Mouse (Mus musculus) cerebellum, adult 2 months (tissue): ENCODE measurements around the gene Tmem119. TPM values are rescaled to one million over a fixed set of nuclear protein-coding genes. Genes with fewer than 3 reads are reported as not detected.

Experiments used
- DNase-seq, 2 experiments: peaks; one replicate each; pipeline ENCODE4 v3.0.0; 2021
- H3K27ac ChIP-seq: fragments of 200-500 bp; 2 replicates; pipeline ENCODE4 v1.5.1; 2012; ENCODE audit warnings: low read length, control low read depth, inconsistent platforms; ENCODE audit not compliant: insufficient read depth
- H3K27me3 ChIP-seq: fragments of 200-500 bp; 2 replicates; pipeline ENCODE4 v1.6.1; 2012; ENCODE audit warnings: inconsistent platforms, mild to moderate bottlenecking, low read length, moderate library complexity; ENCODE audit not compliant: control insufficient read depth, insufficient read depth
- H3K4me1 ChIP-seq: fragments of 200-500 bp; 2 replicates; pipeline ENCODE4 v1.6.1; 2011; ENCODE audit warnings: low read length; ENCODE audit not compliant: control insufficient read depth, insufficient read depth
- H3K4me3 ChIP-seq: fragments of 200-500 bp; replicated peaks from 2 replicates; pipeline ENCODE3; 2011; ENCODE audit warnings: mild to moderate bottlenecking, low read depth, low read length, control low read depth; ENCODE audit not compliant: insufficient read depth
- CTCF ChIP-seq: fragments of 200-500 bp; IDR thresholded peaks from 2 replicates; pipeline ENCODE4 v1.5.1; 2011; ENCODE audit warnings: low read depth, mild to moderate bottlenecking, control low read depth, low read length, moderate library complexity, borderline replicate concordance; ENCODE audit not compliant: insufficient read depth
- POLR2A ChIP-seq: fragments of 200-500 bp; IDR thresholded peaks from 2 replicates; pipeline ENCODE4 v1.6.1; 2011; ENCODE audit warnings: low read length, control low read depth, borderline replicate concordance; ENCODE audit not compliant: insufficient read depth
- WGBS: fragments of 180-500 bp; shearing (Covaris S2); methylation state at CpG from one replicate; pipeline ENCODE4 v1.1.7; 2018; 5-methylcytosine and 5-hydroxymethylcytosine counted together
- polyA plus RNA-seq: library from polyadenylated mRNA; depleted of rRNA; stranded (reverse); fragments of >200 nt; gene quantifications from 2 replicates; pipeline ENCODE4 v1.2.3, GENCODE M21; 2012

Tmem119 gene
- polyA plus RNA-seq, 1 experiment, result 7.4 TPM

GRCm38 (mm10) chr5:113840443-113840842, 40.1 kb upstream of the Tmem119 start:
- no peak overlapping the region for H3K4me3 ChIP-seq
- no peaks in the 10 kb centered on the region for H3K4me1 ChIP-seq
- TF ChIP-seq CTCF (no peak), POLR2A (no peak)
- WGBS, result 93% methylated on average over 4 of the region's 4 CpGs
- no peak overlapping the region for H3K27ac ChIP-seq
- DNase-seq, result no peak
- H3K27me3 ChIP-seq, result no peaks in the 10 kb centered on the region

GRCm38 (mm10) chr5:113836961-113837360, 36.6 kb upstream of the Tmem119 start:
- DNase-seq, result no peak
- WGBS, result 87% methylated on average over 10 of the region's 10 CpGs
- no peak for TF ChIP-seq CTCF
- no peak for TF ChIP-seq POLR2A
- no peak overlapping the region for H3K4me3 ChIP-seq
- H3K27me3 ChIP-seq, result no peaks in the 10 kb centered on the region
- no peaks in the 10 kb centered on the region for H3K4me1 ChIP-seq
- no peak overlapping the region for H3K27ac ChIP-seq

GRCm38 (mm10) chr5:113833316-113833947, 33.1 kb upstream of the Tmem119 start:
- Histone ChIP-seq H3K4me3 (no peak overlapping the region), H3K27ac (no peak overlapping the region), H3K27me3 (no peaks in the 10 kb centered on the region), H3K4me1 (no peaks in the 10 kb centered on the region)
- DNase-seq, result no peak
- TF ChIP-seq POLR2A, result no peak
- TF ChIP-seq CTCF, result no peak
- WGBS, result 64% methylated on average over 16 of the region's 16 CpGs

- TF ChIP-seq CTCF, result no peak
- TF ChIP-seq POLR2A, result no peak
- no peaks in the 10 kb centered on the region for H3K4me1 ChIP-seq
- no peaks in the 10 kb centered on the region for H3K27me3 ChIP-seq
- 41% methylated on average over 8 of the region's 8 CpGs for WGBS
- no peak within 1 kb of the TSS for H3K4me3 ChIP-seq
- no peak for DNase-seq
- H3K27ac ChIP-seq, result no peak within 1 kb of the TSS
These were observed 32.2 kb upstream of the Tmem119 start, which contains the start of gene Selplg for GRCm38 (mm10) chr5:113832490-113832901. Gene Selplg (minus strand): TSS chr5:113832644.

- no peak overlapping the region for H3K4me3 ChIP-seq
- WGBS, result 74% methylated on average over 3 of the region's 3 CpGs
- H3K27ac ChIP-seq, result no peak overlapping the region
- no peak for TF ChIP-seq CTCF
- no peak for TF ChIP-seq POLR2A
- H3K4me1 ChIP-seq, result no peaks in the 10 kb centered on the region
- no peak for DNase-seq
- no peaks in the 10 kb centered on the region for H3K27me3 ChIP-seq
These were observed 31.4 kb upstream of the Tmem119 start for GRCm38 (mm10) chr5:113831741-113832140.

GRCm38 (mm10) chr5:113830796-113831195, 30.5 kb upstream of the Tmem119 start:
- 85% methylated on average over 5 of the region's 5 CpGs for WGBS
- no peak overlapping the region for H3K27ac ChIP-seq
- no peaks in the 10 kb centered on the region for H3K4me1 ChIP-seq
- no peak for DNase-seq
- no peak overlapping the region for H3K4me3 ChIP-seq
- TF ChIP-seq CTCF, result no peak
- TF ChIP-seq POLR2A, result no peak
- H3K27me3 ChIP-seq, result no peaks in the 10 kb centered on the region

GRCm38 (mm10) chr5:113830292-113830643, 30.0 kb upstream of the Tmem119 start:
- WGBS, result 71% methylated on average over 10 of the region's 10 CpGs
- H3K4me1 ChIP-seq, result no peaks in the 10 kb centered on the region
- H3K27ac ChIP-seq, result no peak overlapping the region
- H3K27me3 ChIP-seq, result no peaks in the 10 kb centered on the region
- TF ChIP-seq CTCF, result no peak
- no peak for TF ChIP-seq POLR2A
- DNase-seq, result no peak
- no peak overlapping the region for H3K4me3 ChIP-seq

- no peak overlapping the region for H3K4me3 ChIP-seq
- no peak for TF ChIP-seq CTCF
- 78% methylated on average over 7 of the region's 7 CpGs for WGBS
- DNase-seq, result no peak
- H3K27ac ChIP-seq, result no peak overlapping the region
- no peaks in the 10 kb centered on the region for H3K27me3 ChIP-seq
- H3K4me1 ChIP-seq, result no peaks in the 10 kb centered on the region
These were observed 29.4 kb upstream of the Tmem119 start for GRCm38 (mm10) chr5:113829566-113830291.
